Mouse (Mus musculus): ENCODE data around the gene Ing1.
"Not testable (repeated sequence)": the region's sequence is repeated elsewhere in the genome, so short reads cannot be mapped to it uniquely, and the experiment has no call there.

- not testable (repeated sequence) for TF ChIP-seq POLR2A, CTCF (IDR thresholded peaks at IDR 0.05; ENCODE audit: extremely low read depth, insufficient read depth, low read length)
Observed at GRCm38 (mm10) chr8:11551497-11551896, 3.9 kb upstream of the Ing1 start.
